Mouse (Mus musculus) T-helper 1 cell (primary cell): ENCODE measurements around the gene Gsg1l.

ENCODE experiments used
- in situ Hi-C: fragments of 300-600 bp; cut with MboI, MseI; formaldehyde crosslinking; loops from one replicate; pipeline ENCODE4 v1.15.1; 2025; ENCODE audit warnings: high pct_unique_total_duplicates

Gsg1l gene

DNA sequence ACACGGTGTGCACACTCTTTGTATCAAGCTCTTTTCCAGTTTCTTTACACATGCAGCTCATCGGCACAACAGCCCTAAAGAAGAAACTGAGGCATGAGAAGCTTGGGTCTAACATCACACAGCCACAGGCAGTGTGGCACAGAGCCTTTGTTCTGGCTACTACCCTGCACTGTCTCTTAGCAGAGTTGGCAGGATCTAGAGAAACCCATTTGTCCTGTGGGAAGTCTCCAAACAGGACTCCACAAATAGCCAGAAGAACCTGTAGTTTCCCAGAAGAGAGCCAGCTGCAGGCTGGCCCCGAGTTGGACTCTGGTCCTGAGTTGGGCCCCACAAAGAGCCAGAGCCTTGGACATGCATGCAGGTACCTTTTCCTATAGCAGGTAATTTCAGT lies 49.9 kb downstream of the Gsg1l start:
- in situ Hi-C loops = no loop called here

DNA sequence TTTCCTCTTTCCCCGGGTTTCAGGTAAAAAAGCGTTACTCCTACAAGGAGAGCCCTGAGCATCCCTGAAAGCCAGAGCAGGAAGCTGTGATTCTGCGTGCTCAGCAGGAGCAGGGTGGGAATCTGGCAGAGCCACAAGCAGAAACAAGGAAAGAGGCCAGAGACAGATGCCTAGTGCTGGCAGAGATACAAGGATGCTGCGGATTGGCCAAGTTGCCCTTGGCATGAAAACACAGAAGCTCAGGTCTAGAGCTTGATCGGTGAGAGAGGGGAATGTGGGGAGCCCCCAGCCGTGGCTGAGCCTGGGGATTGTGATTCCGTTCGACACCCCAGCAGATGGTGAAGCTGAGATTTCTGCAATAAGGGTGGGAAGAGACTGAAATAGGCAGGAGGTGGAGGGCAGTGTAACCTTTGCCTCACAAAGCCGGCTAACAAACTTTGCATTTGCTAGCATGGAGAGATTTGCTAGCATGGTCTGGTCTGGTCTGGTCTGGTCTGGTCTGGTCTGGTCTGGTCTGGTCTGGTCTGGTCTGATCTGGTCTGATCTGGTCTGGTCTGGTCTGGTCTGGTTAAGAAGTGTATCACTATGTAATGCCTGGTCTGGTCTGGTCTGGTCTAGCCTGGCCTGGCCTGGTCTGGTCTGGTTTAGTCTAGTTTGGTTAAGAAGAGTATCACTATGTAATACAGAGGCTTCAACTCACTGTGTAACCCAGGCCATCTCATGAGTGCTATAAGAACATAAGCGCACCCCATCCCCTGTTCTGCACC lies 50.4 kb downstream of the Gsg1l start:
- in situ Hi-C loops = no loop called here

DNA sequence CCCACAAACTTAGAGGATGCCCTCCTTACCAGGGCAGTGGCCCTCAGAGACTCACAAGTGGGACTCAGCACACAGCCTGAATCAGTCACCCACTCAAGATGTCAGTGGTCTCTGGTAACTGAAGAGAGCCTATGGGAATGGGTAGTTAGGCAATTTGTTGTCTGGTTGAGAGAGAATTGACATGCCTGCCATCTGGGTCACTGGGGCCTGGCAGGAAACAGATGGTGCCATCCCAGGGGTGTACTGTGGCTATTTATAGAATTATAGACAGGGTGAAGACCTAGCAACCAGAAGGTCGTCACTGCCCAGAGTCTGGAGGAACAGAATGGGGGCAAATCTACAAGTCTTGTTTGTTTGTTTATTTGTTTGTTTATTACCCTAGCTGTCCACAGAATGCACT lies 54.8 kb downstream of the Gsg1l start:
- in situ Hi-C loops = no loop called here

DNA sequence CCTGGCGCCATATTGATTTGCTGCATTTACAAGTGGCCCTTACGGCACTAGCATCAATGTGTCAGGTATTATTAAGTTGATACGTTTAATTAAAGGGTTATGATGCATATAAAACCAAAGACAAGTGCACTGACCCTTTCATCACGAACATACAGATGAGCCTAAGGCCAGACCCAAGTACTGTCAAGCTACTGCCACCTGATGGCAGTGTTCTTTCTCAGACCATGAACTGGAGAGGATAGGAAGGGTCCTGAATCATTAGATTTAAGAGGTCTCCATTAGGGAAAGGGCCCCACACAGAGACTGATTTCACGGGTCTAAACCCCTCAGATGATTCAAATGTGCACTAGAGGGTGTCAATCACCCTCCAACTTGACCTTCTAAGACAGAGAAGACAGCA lies 55.6 kb downstream of the Gsg1l start:
- in situ Hi-C loops = no loop called here

- in situ Hi-C loops = no loop called here
Observed at GRCm38 (mm10) chr7:126019966-126020365, 62.2 kb downstream of the Gsg1l start.

- in situ Hi-C loops = no loop called here
Observed at GRCm38 (mm10) chr7:126019321-126019720, 62.9 kb downstream of the Gsg1l start.

DNA sequence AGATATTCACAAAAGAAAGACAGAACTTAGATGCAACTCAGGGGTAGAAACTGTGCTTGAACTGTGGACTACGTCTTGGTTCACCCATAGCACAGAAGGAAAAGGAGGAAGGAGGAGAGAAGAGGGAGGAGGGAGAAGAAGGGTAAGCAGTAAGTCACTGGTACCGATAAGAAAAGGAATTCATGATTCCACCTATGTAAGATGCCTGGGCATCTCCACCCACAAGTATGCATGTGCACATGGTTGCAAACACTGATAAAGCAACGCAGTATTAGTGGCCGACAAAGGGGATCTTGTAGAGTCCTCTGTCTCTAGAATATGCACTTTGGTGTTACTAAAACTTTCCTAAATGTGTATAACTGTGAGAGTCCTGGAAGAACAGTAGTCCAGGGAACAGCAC lies 64.8 kb downstream of the Gsg1l start:
- in situ Hi-C loops = no loop called here

- in situ Hi-C loops = no loop called here
Observed at GRCm38 (mm10) chr7:126012325-126013021, 69.7 kb downstream of the Gsg1l start.

GRCm38 (mm10) chr7:126008789-126009148 lies 73.4 kb downstream of the Gsg1l start:
- in situ Hi-C loops = no loop called here

- in situ Hi-C loops = no loop called here
Observed at GRCm38 (mm10) chr7:126008139-126008788, 73.9 kb downstream of the Gsg1l start.

GRCm38 (mm10) chr7:126007132-126007910 lies 74.9 kb downstream of the Gsg1l start:
- in situ Hi-C loops = no loop called here

GRCm38 (mm10) chr7:126005274-126005673 lies 76.9 kb downstream of the Gsg1l start:
- in situ Hi-C loops = no loop called here

DNA sequence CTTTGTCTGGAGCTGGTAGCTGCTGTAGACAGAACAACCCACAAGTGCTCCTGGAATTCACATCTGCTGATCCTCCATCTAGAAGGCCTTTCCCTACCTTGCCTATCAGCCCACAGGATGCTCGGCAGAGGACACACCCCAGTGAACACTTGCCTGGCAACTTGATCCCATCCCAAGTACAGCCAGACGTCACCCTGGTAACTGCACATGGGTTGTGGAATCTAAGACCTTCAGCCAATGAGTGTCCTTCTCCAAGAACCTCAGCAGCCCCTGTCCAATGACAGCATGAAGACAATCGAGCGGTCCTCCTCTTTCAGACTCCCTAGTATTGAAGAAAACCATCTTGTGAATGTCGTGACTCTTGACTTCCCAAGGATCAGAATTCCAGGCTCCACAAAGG lies 80.5 kb downstream of the Gsg1l start:
- in situ Hi-C loops = no loop called here

- in situ Hi-C loops = no loop called here
Observed at GRCm38 (mm10) chr7:125999921-126000320, 82.3 kb downstream of the Gsg1l start.

- in situ Hi-C loops = no loop called here
Observed at GRCm38 (mm10) chr7:125996151-125996550, 86.1 kb downstream of the Gsg1l start.

- in situ Hi-C loops = no loop called here
Observed at GRCm38 (mm10) chr7:125992356-125992891, 89.8 kb downstream of the Gsg1l start.

- in situ Hi-C loops = no loop called here
Observed at GRCm38 (mm10) chr7:125991846-125992245, 90.4 kb downstream of the Gsg1l start.

DNA sequence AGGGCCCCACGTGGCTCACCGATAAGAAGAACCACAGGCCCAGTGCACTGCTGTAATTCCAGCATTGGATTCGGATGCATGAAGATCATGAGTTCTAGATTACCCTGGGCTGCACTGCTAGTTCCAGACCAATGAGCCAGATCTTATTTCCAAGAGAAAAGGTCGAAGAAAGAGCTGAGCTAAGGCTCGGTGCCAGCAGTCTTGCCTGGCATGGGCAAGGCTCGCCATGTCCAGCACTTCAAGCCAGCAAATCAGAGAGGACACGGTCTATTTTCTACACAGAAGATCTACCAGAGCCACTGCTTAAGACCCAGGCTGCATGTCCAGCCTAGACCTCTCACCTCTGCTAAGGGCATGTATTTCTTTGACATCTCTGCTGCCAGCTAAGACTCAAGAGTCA lies 92.2 kb downstream of the Gsg1l start:
- in situ Hi-C loops = no loop called here

GRCm38 (mm10) chr7:125989489-125989888 lies 92.7 kb downstream of the Gsg1l start:
- in situ Hi-C loops = no loop called here

DNA sequence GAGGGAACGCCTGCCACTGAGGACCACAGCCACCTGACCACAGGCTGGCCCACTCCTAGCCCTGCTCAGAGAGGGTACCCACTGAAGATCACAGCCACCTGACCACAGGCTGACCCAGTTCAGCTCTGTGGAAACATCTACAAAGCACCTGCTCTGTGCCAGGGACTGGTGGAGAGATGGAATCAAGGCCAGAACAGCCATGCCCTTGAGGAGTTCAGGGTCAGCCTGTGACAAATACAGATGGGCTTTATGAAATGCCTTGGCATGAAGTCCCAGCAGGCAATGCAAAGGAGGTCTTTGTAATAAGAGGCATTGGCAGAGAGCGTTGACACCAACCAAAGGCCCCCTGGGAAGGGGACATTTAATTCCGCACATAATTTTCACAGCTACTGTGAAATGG lies 93.9 kb downstream of the Gsg1l start:
- in situ Hi-C loops = no loop called here

GRCm38 (mm10) chr7:125987117-125987516 lies 95.1 kb downstream of the Gsg1l start:
- in situ Hi-C loops = no loop called here

GRCm38 (mm10) chr7:125985565-125985964 lies 96.6 kb downstream of the Gsg1l start:
- in situ Hi-C loops = no loop called here
